Mouse (Mus musculus) CH12.LX (cell line): ENCODE measurements at regions not wholly inside any gene's neighbourhood (a gene's known extent, or its start where the extent isn't known, plus 50 kb on each side); places are given as distances from the start of the nearest gene placed in this dataset.

Source experiments
- CHD2 ChIP-seq: IDR thresholded peaks from 2 replicates; pipeline ENCODE4 v1.6.1; 2011; ENCODE audit warnings: low read length, improper control_type of control experiment
- CTCF ChIP-seq, 2 experiments: IDR thresholded peaks in 1 of 2; conservative IDR thresholded peaks in 1 of 2; 2 replicates each; pipeline ENCODE4 v1.5.1; 2011 to 2012; ENCODE audit warnings: low read depth in 2 of 2, low read length in 2 of 2, improper control_type of control experiment in 1 of 2, inconsistent platforms in 1 of 2, mild to moderate bottlenecking in 1 of 2, moderate library complexity in 1 of 2
- GABPA ChIP-seq: IDR thresholded peaks from 2 replicates; pipeline ENCODE4 v1.6.1; 2012; ENCODE audit warnings: low read depth, low read length, improper control_type of control experiment, inconsistent platforms; ENCODE audit not compliant: insufficient replicate concordance
- MAFK ChIP-seq: IDR thresholded peaks from 2 replicates; pipeline ENCODE4 v1.6.1; 2011; ENCODE audit warnings: low read length, improper control_type of control experiment; ENCODE audit not compliant: insufficient replicate concordance
- MAX ChIP-seq: IDR thresholded peaks from 2 replicates; pipeline ENCODE4 v1.6.1; 2011; ENCODE audit warnings: low read length, improper control_type of control experiment
- POLR2A ChIP-seq: IDR thresholded peaks from 2 replicates; pipeline ENCODE4 v1.6.1; 2011; ENCODE audit warnings: low read depth, mild to moderate bottlenecking, improper control_type of control experiment, low read length
- SIN3A ChIP-seq: IDR thresholded peaks from 2 replicates; pipeline ENCODE4 v1.6.1; 2012; ENCODE audit warnings: low read length, improper control_type of control experiment, inconsistent platforms

GRCm38 (mm10) chr17:66235806-66236335, 112.6 kb downstream of the Ddx11 start:
- TF ChIP-seq MAFK, result no peak
- no peak for TF ChIP-seq POLR2A
- TF ChIP-seq SIN3A, result no peak
- no peak for TF ChIP-seq GABPA
- TF ChIP-seq CTCF (conservative IDR thresholded peaks at IDR 0.05 in 1 of 2, IDR thresholded peaks at IDR 0.05 in 1 of 2; ENCODE audit: low read depth in 2 of 2, low read length in 2 of 2), result no peak
- no peak for TF ChIP-seq MAX
- TF ChIP-seq CHD2, result no peak
